Mouse (Mus musculus) WW6 (cell line): Measurements from ENCODE around the gene Slc35f4.
"Not testable (repeated sequence)": the region's sequence is repeated elsewhere in the genome, so short reads cannot be mapped to it uniquely, and the experiment has no call there.

Source experiments
- DNase-seq: peaks from one replicate; pipeline ENCODE4 v3.0.0-alpha.2; 2013; ENCODE audit warnings: low read depth, low spot score

Slc35f4 gene

DNA sequence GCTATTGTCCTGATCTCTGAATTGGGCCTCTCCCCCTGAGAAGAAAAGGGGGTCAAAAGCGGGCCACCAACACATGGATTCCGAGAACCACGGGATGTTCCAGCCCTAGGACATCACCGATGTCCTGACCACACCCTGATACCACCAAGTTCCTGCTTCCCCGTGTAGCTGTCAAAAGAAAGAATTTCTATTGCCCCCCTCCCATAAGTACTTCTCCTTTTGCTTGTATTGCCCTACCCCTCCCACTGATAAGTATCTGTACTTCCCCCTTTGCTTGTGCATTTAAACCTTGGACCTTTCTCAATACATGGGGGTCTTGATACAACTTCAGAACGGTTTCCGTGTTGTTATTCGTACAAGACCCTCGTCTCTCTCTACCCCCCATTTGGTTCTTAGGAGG lies 247.4 kb downstream of the Slc35f4 start:
- not testable (repeated sequence) for DNase-seq

DNA sequence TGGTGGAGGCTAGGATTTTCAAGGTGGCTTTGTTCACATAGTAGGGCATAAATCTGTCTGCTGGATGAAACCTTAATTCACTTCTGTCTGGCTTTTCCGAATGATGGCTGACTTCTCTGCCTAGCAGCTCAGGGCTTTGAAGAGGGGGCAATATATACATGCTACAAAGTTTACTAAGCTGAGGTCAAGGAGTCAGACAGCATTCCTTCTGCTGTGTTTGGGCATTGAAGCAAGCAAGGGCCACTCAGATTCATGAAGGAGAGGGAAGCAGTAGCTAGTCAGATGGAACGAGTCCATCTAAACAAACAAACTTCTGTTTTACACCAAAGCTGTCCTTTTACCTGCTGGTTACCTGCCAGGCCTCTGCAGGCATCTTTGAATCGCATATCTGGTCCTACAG lies 248.2 kb downstream of the Slc35f4 start:
- DNase-seq = no peak

GRCm38 (mm10) chr14:49275376-49275775 lies 250.5 kb downstream of the Slc35f4 start:
- no peak for DNase-seq

DNA sequence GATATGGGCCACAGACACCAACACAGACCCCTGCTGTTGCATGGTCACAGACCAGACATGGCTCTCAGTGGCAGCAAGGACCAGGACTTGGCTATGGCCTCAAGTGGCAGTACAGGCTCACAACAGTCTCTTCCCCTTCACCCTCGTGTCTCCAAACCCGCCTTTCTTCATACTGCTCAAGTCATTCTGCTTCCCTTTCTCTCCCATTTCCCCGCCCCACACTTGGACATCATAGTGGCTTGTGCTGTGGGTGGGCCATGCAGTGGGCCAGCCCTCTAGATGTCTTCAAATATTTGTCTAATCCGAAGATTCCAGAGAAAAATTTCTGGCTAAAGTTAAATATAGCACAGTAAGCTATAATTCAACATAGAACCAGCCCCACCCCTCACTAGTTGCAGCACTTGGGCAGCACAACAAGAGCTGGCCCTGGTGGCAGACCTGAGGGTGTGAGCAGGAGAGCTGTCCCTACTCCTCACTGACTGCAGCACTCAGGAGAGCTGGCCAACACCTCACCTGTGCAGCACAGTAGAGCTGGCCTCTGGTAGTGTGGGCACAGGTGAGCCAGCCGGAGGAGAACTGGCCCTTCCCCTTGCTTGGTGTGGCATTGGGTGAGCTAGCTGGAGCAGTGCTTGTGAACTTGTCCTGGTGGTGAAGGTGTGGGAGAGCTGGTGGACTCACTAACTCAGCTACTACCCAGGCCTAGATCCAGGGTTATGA lies 260.4 kb downstream of the Slc35f4 start:
- no peak for DNase-seq
